Mouse (Mus musculus) adrenal gland, postnatal 4 days (tissue): ENCODE results near the gene Kcnc1. TPM values are rescaled to one million over a fixed set of nuclear protein-coding genes. Genes with fewer than 3 reads are reported as not detected.
A peak's percentile ranks its signal among the peaks of the same experiment; 100 is the strongest.

Source experiments
- DNase-seq, 2 experiments: peaks; one replicate each; pipeline ENCODE4 v3.0.0; 2021 to 2022; ENCODE audit warnings: low spot score in 2 of 2, mixed read lengths in 2 of 2
- total RNA-seq, 2 experiments: library from RNA; stranded (reverse); gene quantifications; 2 replicates each; pipeline ENCODE4 v1.2.3; 2021

The Kcnc1 gene
- total RNA-seq, 2 experiments from 2014 or later, result 1.0 to 3.0 TPM

- DNase-seq, result no peak
Observed at GRCm38 (mm10) chr7:46418102-46418622, 21.9 kb downstream of the Kcnc1 start.

GRCm38 (mm10) chr7:46421535-46421934, 25.2 kb downstream of the Kcnc1 start:
- DNase-seq, result no peak

DNA sequence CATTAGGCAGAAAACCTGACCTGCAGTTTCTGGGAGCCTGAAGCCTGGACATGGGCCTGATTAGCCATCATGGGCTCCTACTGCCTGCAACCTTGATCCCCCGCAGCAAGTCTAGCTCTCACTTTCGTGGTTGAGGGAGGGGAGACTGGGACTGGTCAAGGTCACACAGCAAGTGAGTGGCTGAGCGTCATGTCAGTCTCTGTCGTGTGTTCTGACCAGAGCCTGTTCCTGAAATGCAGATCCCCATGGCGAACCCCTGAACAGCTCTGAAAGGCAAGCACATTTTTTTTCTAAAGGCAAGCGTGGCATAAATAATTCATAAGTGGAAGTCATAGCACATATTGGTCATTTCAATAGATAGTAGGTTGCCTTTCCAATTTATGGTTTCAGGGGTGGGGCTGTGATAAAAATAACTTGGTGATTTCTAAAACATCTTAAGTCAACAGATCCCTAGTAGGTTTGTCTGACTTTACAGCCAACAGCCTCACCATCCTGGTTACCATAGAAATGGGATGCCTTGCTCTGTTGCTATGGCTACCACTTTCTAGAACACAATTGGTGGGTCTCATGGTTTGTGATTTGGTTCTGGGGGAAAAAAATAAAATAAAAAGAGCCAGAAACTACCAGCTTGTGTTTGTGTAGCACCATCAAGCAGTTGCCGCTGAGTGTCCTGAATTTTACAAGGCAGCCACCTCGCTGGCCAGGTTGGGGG, 25.9 kb downstream of the Kcnc1 start:
- DNase-seq, result no peak

DNA sequence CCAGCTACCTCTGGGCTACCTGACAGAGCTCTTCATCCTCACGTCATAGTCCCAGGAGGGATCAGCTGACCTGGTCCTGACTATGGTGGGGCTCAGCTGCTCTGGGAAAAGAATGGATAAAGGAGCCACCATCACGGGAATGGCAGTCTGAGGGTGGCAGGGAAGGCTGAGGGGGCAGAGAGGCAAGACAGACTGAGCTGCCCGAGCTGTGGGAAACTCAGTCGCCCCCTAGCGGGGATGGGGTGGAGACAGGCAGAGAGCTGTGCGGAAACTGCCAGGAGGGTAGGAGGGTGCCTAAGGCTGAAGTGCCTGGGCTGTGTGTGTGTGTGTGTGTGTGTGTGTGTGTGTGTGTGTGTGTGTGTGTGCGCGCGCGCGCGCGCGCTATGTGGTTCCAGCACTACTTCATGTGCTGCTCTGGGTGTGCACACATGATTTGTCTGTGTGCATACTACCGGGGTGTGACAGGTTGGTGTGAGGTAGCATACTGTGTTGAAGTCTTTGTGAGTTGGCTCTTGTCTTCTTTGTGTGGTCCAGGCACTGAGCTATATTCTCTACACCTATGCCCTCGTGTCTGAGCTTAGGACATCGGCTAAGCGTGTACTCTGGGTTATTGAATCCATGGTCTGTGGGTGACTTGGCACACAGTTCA, 26.6 kb downstream of the Kcnc1 start:
- DNase-seq, result peak; percentile 15 to 29

GRCm38 (mm10) chr7:46423951-46424350, 27.7 kb downstream of the Kcnc1 start:
- no peak for DNase-seq

- no peak for DNase-seq
Observed at GRCm38 (mm10) chr7:46425012-46425411, 28.7 kb downstream of the Kcnc1 start.

- DNase-seq, result no peak
Observed at GRCm38 (mm10) chr7:46433874-46434273, 37.6 kb downstream of the Kcnc1 start.

DNA sequence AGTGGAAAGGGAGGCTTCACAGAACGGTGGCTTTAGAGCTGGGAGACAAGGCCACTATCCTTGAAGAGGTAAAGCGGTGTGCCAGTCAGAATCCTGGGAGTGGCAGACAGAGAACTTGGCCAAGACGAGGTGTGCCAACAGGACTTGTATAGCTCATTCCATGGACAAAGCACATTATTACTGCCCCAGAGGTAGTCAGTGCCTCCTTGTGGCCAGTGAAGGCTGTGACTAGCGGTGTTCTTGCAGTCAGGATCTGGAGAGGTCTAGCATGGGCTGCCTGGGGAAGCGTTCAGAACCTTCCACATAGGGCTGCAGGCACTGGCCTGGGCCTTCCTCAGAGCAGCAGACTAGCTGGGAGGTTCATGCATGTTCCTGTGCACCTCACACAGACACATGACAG, 39.5 kb downstream of the Kcnc1 start:
- DNase-seq, result no peak

GRCm38 (mm10) chr7:46438537-46439141, 42.3 kb downstream of the Kcnc1 start:
- DNase-seq, result no peak

DNA sequence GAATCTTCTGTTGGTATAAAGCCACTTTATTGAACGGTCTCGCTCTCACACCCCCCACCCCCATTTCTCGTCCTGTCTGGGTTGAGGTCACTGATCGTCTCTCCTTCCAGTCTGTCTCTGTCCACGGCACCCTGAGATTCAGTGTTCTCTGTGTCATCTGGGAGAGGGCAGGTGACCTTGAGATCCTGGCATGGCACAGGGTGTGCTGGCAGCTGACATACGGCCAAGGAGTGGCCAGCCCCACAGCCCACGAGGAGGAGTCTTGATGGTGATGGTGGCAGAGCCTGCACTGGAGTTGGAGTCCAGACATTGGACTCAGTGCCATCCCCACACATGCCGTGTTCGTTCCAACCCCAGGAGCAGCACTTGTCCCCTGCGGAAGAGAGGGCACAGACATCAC, 46.9 kb downstream of the Kcnc1 start:
- no peak for DNase-seq

DNA sequence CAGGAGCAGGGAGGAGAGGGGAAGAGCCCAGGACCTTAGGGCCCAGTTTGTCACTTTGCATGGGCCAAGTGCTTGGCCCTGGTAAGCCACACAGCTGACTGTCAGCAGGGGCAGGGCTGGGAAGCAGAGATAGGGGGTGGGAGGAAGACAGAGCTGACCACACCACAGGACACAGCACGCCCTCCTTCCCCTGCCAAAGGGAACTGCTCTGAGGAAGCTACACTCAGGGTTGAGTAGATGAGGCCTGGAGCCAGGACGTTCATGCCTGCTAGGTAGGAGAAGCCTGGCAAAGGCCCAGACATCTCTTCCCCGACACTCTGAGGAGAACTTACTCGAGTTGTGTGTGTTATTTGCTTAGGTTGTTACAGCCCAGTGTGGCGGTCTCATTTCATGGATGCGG, 49.6 kb downstream of the Kcnc1 start:
- DNase-seq, result no peak

DNA sequence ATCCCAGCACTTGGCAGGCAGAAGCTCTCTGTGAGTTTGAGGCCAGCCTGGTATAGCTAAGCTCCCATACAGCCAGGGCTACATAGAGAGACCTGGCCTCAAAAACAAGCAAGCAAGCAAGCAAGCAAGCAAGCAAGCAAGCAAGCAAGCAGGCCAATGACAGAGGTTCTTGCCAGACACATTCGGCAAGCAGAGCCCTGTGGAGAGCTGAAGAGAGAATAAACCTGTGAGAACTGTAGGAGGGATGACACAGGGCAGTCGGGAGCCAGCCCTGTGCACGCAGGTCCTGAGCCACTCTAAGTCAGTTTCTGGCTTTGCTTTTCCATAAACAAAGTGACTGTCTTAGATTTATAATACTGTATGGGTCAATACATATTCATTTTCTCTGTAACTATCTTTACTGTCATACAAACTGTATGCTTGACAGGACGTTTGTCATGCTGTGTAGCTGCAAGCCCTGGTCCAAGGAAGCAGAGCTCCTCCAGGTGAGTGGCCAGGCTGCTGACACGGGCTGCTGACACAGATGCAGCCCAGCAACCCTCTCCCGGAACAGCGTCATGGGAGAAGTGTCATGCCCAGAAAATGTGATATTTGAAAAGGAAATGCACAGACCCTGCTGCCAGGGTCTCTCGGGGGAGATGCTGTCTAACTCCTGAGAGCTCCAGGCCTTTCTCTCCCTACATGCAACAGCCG, 51.3 kb downstream of the Kcnc1 start:
- no peak for DNase-seq

DNA sequence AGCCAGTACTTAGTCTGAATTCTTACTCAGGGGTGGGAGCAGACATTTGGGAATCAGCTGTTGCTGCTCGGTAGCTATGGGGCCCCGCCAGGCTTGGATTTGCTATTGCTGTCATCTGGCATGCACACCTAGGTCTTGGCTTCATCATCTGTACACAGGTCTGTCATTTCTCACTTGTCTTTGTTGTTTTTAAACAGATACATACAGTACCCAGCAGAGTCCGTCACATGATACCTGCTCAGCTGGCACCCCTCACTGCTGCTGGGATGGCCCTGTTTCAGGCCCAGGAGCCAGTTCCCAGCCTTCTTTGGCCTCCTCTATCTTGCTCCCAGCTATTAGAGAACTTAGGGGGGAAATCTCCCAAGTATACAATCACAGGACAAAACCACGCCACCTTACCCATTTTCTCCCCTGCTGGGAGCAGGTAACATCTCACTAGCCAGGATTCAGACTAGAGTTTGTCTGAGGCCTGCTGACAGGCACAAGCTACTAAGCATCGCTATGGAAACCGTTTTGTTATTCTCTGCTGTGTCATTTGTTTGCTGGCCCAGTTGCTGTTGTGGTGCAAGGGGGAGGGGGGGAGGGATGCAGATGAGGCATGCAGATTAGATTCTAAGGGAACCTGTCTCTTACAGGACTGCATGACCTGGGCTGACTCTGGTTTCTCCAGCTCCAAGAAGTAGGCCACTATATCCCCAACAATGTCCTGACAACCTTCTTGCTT, 52.8 kb downstream of the Kcnc1 start:
- no peak for DNase-seq

DNA sequence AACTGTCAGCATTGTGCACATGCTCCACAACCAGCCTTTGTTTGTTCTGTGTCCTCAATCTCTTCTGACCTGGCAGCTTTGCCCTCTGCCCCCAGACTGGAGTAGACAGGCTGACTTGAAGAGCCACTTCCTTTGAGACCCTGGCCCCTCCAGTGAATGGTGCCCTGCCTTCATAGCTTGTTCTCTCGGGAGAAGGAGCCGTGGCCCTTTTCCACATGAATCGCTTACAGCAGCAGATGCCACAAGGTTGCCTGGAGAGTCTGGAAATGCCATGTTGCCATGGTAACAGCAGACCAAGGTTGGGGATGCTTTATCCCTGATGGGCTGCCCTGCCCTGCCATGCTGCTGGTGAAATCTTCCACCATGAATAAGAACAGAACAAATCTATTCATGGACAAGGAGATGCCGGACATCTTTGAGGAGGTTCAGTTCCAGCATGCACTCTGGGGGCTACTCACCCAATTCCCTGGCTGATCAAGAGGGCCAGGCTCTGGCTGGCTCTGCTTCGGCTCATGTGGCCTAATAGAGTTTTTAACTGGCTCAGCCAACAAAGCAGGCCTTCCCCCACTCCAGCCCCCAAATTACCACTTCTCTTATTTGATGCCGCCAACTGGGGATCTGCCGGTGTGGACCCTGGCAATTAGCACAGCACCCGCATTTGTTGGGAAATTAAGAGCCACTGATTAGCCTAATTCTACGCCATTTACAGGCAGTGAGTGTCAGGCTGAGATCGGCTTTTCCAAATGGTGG, 57.8 kb downstream of the Kcnc1 start:
- DNase-seq, result no peak

DNA sequence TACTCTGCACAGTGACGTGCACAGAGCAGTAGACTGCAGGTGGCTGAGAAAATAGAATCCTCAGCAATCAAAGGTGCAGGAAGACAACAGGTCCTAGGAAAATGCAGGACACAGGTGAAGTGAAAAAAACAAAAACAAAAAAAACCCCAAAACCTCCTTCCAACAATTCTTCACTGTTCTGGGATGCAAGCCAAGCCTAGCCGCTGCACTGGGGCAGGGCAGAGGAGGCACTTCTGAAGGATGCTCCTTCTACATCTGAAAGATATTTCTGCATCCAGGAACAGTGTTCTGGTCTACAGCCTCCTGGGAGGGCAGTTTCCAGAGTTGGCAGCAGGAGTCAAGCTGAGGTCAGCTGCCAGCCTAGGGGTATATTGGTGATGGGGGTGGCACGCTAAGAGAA, 61.6 kb downstream of the Kcnc1 start:
- DNase-seq, result no peak

DNA sequence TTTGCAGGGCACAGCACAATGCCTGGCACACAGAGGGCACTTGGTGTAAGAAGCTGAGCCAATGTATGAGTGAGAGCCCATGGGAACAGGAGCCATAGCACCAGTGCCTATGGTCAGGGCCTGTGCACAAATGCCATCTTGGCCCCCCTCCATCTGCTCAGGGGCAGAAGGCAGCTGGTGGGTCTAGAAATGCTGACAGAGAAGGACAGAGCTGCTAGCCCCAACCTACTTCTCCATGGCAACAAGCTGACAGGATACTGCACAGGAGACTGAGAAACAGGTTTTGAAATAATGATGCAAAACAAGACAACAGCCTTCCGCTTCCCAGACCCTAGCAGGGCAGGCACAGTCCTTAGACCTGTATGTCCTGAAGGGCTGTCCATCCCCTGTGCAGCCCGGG, 62.9 kb downstream of the Kcnc1 start:
- DNase-seq, result no peak

DNA sequence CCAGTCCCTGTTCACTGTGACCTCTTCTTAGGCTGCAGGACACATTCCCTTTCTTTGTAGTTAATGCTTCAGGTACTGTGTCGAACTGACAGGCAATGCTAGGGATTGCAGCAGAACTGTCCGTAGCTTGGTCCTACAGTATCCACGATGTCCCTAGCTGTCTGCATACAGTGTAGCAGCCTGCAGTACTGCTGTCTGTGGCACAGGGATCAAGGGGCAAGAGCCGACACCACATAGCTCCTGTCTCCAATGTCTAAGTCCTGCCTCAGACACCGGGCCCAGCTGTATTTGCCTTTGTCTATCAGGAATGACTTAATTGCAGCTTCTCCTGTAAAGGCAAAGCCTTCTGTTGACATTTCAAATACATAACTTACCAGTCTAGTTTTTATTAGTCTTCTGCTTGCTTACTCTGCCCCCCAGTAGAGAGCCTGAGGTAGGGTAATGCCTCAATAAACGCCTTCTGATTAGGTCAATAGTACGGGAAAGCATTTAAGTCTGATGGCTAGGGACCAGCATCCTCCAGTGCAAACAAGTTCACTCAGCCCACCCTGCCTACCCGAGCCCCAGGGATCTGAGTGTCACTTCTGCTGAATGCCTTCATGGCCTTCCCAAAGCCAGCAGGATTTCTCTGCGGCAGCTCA, 63.4 kb downstream of the Kcnc1 start:
- DNase-seq, result no peak

GRCm38 (mm10) chr7:46462287-46462686, 66.0 kb downstream of the Kcnc1 start:
- DNase-seq, result no peak

- no peak for DNase-seq
Observed at GRCm38 (mm10) chr7:46463136-46463535, 66.8 kb downstream of the Kcnc1 start.

GRCm38 (mm10) chr7:46466422-46466981, 70.2 kb downstream of the Kcnc1 start:
- DNase-seq, result no peak
